Mouse (Mus musculus) testis, adult 2 months (tissue): ENCODE data around the gene Pou3f1. TPM values are rescaled to one million over a fixed set of nuclear protein-coding genes. Genes with fewer than 3 reads are reported as not detected.

Experiments
- H3K27ac ChIP-seq: fragments of 200-500 bp; 2 replicates; pipeline ENCODE4 v1.5.1; 2012; ENCODE audit warnings: low read depth, low read length; ENCODE audit not compliant: control insufficient read depth, insufficient read depth
- H3K27me3 ChIP-seq: fragments of 200-500 bp; 2 replicates; pipeline ENCODE4 v1.6.1; 2012; ENCODE audit warnings: mild to moderate bottlenecking, low read length, moderate library complexity; ENCODE audit not compliant: control insufficient read depth, insufficient read depth
- H3K36me3 ChIP-seq: fragments of 200-500 bp; 2 replicates; pipeline ENCODE4 v1.6.1; 2012; ENCODE audit warnings: mild to moderate bottlenecking, low read length; ENCODE audit not compliant: control insufficient read depth, insufficient read depth
- H3K4me1 ChIP-seq: fragments of 200-500 bp; 2 replicates; pipeline ENCODE4 v1.6.1; 2012; ENCODE audit warnings: low read length; ENCODE audit not compliant: control insufficient read depth, insufficient read depth
- H3K4me3 ChIP-seq: fragments of 200-500 bp; 2 replicates; pipeline ENCODE4 v1.5.1; 2012; ENCODE audit warnings: low read depth, mild to moderate bottlenecking, low read length, moderate library complexity, mixed read lengths; ENCODE audit not compliant: control insufficient read depth
- CTCF ChIP-seq: fragments of 200-500 bp; IDR thresholded peaks from 2 replicates; pipeline ENCODE4 v1.5.1; 2012; ENCODE audit warnings: low read depth, mild to moderate bottlenecking, inconsistent platforms, low read length, moderate library complexity; ENCODE audit not compliant: control insufficient read depth, insufficient read depth, insufficient replicate concordance
- POLR2A ChIP-seq: fragments of 200-500 bp; IDR thresholded peaks from 2 replicates; pipeline ENCODE4 v1.6.1; 2012; ENCODE audit warnings: low read depth, mild to moderate bottlenecking, inconsistent platforms, low read length, moderate library complexity; ENCODE audit not compliant: control insufficient read depth
- polyA plus RNA-seq: library from polyadenylated mRNA; depleted of rRNA; stranded (reverse); fragments of >200 nt; gene quantifications from 2 replicates; pipeline ENCODE4 v1.2.3, GENCODE M21; 2012

Gene Pou3f1
- polyA plus RNA-seq, 1 experiment, result 0.22 TPM

DNA sequence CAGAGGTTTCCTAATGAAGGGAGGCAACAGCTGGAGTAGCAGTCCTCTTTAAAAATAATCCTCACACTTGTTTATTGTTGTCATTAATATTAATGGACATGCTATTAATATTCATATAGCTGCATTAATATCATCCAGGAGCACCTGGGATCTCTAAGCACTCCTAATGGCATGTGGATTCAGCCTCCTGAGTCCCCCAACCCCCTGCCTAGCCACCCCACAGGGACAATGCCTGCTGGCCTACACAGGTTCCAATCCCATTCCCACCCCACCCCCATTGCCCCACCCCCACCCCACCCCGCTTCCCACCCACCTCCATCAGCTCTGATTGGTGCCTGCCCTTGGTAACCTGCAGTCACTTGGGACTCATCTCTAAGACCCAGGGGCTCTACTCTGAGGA, 40.0 kb upstream of the Pou3f1 start:
- Histone ChIP-seq H3K4me1 (no peaks in the 10 kb centered on the region), H3K27me3 (no peaks in the 10 kb centered on the region), H3K36me3 (no peaks in the 10 kb centered on the region), H3K4me3 (no peak overlapping the region), H3K27ac (no peak overlapping the region)
- TF ChIP-seq CTCF, result no peak
- no peak for TF ChIP-seq POLR2A

DNA sequence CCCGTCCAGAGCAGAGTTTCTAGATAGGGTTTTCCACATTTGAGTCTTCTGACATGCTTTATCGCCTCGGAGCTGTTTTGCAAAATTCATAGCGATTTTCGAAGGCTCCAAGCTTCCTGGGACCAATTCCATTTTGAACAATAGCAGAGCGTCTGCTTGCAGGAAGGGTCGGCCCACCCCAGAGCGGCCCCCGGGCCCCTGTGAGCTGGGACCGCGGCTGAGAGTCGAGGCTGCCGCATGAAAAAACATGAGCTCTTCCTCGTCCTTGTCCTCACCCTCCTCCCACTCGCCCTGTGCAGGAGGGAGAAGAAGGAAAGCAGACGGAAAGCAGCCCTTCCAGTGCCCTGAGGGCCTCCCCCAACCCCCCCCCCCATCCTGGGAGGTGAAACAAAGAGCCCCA, 38.0 kb upstream of the Pou3f1 start:
- Histone ChIP-seq H3K4me3 (no peak overlapping the region), H3K27ac (no peak overlapping the region), H3K36me3 (no peaks in the 10 kb centered on the region), H3K27me3 (no peaks in the 10 kb centered on the region), H3K4me1 (no peaks in the 10 kb centered on the region)
- TF ChIP-seq POLR2A, result no peak
- TF ChIP-seq CTCF, result no peak

DNA sequence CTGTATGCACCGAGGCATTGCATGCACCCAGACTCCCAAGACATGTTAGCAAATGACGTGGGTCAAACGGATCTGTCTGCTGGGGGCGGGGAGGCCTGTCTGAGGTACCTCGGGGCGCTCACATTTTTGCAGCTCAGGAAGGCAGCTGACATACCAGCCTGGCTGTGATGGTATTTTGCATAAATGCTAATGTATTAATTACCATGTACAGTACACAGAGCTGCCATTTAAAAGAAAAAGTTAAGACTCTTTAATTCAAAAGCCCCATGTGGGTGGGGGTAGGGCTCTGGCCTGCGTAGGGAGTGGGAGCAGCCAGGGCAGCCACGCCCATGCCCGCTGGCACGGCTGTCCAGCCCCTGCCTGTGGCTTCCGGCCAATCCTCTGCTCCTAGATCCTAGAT, 35.2 kb upstream of the Pou3f1 start:
- TF ChIP-seq CTCF, result no peak
- TF ChIP-seq POLR2A, result no peak
- Histone ChIP-seq H3K27ac (no peak overlapping the region), H3K36me3 (no peaks in the 10 kb centered on the region), H3K27me3 (no peaks in the 10 kb centered on the region), H3K4me3 (no peak overlapping the region), H3K4me1 (no peaks in the 10 kb centered on the region)

- Histone ChIP-seq H3K27me3 (no peaks in the 10 kb centered on the region), H3K4me1 (no peaks in the 10 kb centered on the region), H3K36me3 (no peaks in the 10 kb centered on the region), H3K27ac (no peak overlapping the region), H3K4me3 (no peak overlapping the region)
- TF ChIP-seq CTCF (no peak), POLR2A (no peak)
These were observed 34.0 kb upstream of the Pou3f1 start for GRCm38 (mm10) chr4:124622566-124622965.

GRCm38 (mm10) chr4:124624111-124624581, 32.5 kb upstream of the Pou3f1 start:
- H3K27ac ChIP-seq, result no peak overlapping the region
- H3K4me1 ChIP-seq, result no peaks in the 10 kb centered on the region
- H3K4me3 ChIP-seq, result no peak overlapping the region
- H3K27me3 ChIP-seq, result no peaks in the 10 kb centered on the region
- no peak for TF ChIP-seq CTCF
- no peak for TF ChIP-seq POLR2A
- H3K36me3 ChIP-seq, result no peaks in the 10 kb centered on the region

GRCm38 (mm10) chr4:124626836-124627235, 29.8 kb upstream of the Pou3f1 start:
- Histone ChIP-seq H3K36me3 (no peaks in the 10 kb centered on the region), H3K27me3 (no peaks in the 10 kb centered on the region), H3K4me1 (no peaks in the 10 kb centered on the region), H3K27ac (no peak overlapping the region), H3K4me3 (no peak overlapping the region)
- TF ChIP-seq POLR2A (no peak), CTCF (no peak)

DNA sequence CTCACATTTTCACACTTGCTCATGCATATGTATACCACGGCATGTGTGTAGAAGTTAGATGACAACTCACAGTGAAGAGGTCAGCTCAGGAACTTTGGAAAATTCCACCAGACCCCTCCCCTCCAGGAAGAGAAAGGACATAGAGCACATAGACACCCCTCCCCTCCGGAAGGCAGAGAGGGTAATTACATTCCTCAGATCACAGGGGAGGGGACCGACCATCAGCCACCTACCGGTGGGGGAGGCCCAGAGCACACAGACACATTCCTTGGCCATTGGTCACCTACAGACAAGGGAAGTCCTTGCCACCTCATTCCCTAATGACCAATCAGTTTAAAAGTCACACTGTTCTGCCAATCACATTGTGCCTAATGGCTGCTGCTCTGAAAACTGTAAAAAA, 25.2 kb upstream of the Pou3f1 start:
- Histone ChIP-seq H3K27ac (no peak overlapping the region), H3K4me1 (no peaks in the 10 kb centered on the region), H3K4me3 (no peak overlapping the region), H3K36me3 (no peaks in the 10 kb centered on the region), H3K27me3 (no peaks in the 10 kb centered on the region)
- TF ChIP-seq CTCF (no peak), POLR2A (no peak)

- Histone ChIP-seq H3K27ac (no peak overlapping the region), H3K27me3 (no peaks in the 10 kb centered on the region), H3K4me3 (no peak overlapping the region), H3K36me3 (no peaks in the 10 kb centered on the region), H3K4me1 (no peaks in the 10 kb centered on the region)
- TF ChIP-seq POLR2A (no peak), CTCF (no peak)
These were observed 23.8 kb upstream of the Pou3f1 start for GRCm38 (mm10) chr4:124632856-124633255.
